Mouse (Mus musculus): ENCODE data around the gene Arhgef28. TPM values are rescaled to one million over a fixed set of nuclear protein-coding genes. Genes with fewer than 3 reads are reported as not detected.

The Arhgef28 gene
- total RNA-seq, 2 experiments from 2014 or later: 90.3 to 90.9 TPM

- no peak for DNase-seq (ENCODE audit: extremely low spot score in 1 of 2, low spot score in 1 of 2)
Observed at GRCm38 (mm10) chr13:97986691-97987090, 219.5 kb downstream of the Arhgef28 start.

- DNase-seq (ENCODE audit: extremely low spot score in 1 of 2, low spot score in 1 of 2): no peak
Observed at GRCm38 (mm10) chr13:97977104-97977503, 229.1 kb downstream of the Arhgef28 start.

GRCm38 (mm10) chr13:97976642-97977041 lies 229.6 kb downstream of the Arhgef28 start:
- DNase-seq (ENCODE audit: extremely low spot score in 1 of 2, low spot score in 1 of 2): no peak

DNA sequence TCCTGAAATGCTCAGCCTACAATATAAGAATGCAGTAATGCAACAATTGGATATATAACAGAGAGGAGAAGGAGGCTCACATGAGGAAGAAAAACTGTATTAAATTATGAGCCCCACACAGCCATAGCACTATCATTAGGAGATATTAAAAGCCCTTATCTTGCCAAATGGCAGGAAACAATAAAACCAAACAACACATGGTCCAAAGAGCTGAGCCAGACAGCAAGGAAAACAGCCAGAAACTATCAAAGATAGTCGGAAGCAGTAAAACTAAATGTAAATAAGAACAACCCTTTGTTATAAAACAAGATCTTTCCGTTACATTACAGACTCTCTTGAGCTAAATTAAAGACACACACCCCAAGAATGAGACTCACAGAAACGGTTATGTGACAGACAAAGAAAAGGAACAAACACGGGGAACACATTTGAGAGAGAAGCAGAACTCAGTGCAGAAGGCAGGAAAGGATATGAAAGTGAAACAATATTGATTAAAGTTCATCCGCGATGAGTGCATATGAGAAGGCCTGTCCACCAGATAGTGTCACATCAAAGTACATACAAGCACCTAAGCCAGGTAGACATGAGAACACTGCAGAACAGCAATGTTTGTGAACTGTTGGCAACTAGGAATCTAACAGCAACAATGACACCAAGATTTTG lies 231.6 kb downstream of the Arhgef28 start:
- no peak for DNase-seq (ENCODE audit: extremely low spot score in 1 of 2, low spot score in 1 of 2)

- no peak for DNase-seq (ENCODE audit: extremely low spot score in 1 of 2, low spot score in 1 of 2)
Observed at GRCm38 (mm10) chr13:97973915-97974314, 232.3 kb downstream of the Arhgef28 start.

DNA sequence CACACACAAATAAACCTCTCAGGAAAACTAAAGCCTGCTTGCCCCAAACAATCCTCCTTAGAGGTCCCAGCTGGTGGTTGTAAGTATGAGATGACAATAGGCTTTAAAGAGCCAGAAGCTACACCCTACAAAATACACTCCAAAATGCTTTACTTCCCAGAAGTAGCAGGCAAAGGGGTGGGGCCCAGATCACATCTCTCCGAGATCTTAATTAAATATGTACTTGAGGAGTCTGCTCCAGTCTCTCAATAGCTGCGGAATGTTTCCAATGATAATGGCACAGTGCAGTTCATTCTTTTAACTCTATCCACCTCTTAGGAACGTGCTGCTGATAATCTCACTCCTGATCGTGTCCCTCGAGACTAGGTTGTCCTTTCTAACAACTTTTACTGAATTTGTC lies 240.2 kb downstream of the Arhgef28 start:
- no peak for DNase-seq (ENCODE audit: extremely low spot score in 1 of 2, low spot score in 1 of 2)

- DNase-seq (ENCODE audit: extremely low spot score in 1 of 2, low spot score in 1 of 2): no peak
Observed at GRCm38 (mm10) chr13:97964892-97965424, 241.3 kb downstream of the Arhgef28 start.

GRCm38 (mm10) chr13:97960142-97960541 lies 246.1 kb downstream of the Arhgef28 start:
- DNase-seq (ENCODE audit: extremely low spot score in 1 of 2, low spot score in 1 of 2): no peak

DNA sequence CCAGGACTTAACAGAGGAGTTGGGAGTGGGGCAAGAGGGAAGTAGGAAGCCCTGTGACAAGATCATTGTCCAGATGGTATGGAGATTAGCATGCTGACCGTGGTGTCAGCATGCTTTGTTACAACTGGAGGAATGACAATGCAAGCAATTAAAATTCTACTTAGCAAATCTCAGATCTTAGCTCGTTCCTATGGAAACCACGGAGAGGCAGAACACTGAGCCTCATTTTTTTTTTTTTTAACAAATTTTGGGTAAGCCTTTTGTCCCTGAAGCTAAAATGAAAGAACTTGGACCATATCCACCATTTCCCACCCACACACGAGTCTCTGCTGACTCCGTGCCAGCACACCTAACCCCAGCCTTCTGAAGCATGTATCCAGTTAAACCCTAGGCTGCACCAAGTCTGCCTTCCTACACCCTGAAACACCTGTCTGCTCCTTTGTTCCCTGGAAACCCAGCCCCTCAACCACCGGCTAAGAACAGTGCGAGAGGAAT lies 246.8 kb downstream of the Arhgef28 start:
- no peak for DNase-seq (ENCODE audit: extremely low spot score in 1 of 2, low spot score in 1 of 2)

DNA sequence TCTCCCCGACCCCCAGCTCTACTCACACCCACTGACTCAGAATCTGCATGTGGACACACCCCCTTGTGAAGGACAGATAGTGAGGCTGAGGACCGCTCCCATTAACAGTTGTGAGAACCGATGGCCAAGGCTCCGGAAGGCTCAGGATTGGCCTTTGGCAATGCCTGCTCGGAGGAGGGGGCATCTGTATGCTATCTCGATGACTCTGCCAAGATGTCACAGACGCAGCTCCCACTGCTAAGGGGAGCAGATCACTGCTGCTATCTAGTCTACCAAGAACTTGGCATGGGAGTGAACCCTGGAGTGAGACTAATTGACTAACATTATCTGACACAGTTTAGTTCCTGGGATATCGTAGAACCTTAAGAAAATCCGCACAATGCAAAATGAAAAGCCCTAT lies 250.5 kb downstream of the Arhgef28 start:
- DNase-seq (ENCODE audit: extremely low spot score in 1 of 2, low spot score in 1 of 2): no peak

- no peak for DNase-seq (ENCODE audit: extremely low spot score in 1 of 2, low spot score in 1 of 2)
Observed at GRCm38 (mm10) chr13:97954956-97955496, 251.2 kb downstream of the Arhgef28 start.

- no peak for DNase-seq (ENCODE audit: extremely low spot score in 1 of 2, low spot score in 1 of 2)
Observed at GRCm38 (mm10) chr13:97954051-97954450, 252.2 kb downstream of the Arhgef28 start.

DNA sequence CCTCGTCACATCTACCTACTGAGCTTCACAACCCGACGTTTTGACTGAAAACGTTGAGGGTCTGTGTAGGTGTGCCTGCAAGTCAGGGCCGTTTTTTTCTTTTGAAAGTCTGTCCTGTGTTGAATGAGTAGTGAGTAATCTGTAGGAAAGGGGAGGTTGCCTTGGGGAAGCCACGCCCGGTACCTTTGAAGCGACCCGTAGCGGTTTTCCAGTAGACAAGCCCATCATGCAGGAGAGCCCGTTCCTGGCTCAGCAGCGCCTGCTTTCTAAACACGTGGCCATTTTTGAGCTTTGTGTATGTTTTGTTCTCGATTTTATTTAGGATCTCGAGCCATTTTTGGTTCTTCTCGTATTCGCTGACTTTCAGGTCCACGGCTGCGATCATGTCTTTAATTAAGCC lies 252.7 kb downstream of the Arhgef28 start:
- no peak for DNase-seq (ENCODE audit: extremely low spot score in 1 of 2, low spot score in 1 of 2)

- no peak for DNase-seq (ENCODE audit: extremely low spot score in 1 of 2, low spot score in 1 of 2)
Observed at GRCm38 (mm10) chr13:97948856-97949255, 257.4 kb downstream of the Arhgef28 start.

- no peak for DNase-seq (ENCODE audit: extremely low spot score in 1 of 2, low spot score in 1 of 2)
Observed at GRCm38 (mm10) chr13:97947598-97947997, 258.6 kb downstream of the Arhgef28 start.

DNA sequence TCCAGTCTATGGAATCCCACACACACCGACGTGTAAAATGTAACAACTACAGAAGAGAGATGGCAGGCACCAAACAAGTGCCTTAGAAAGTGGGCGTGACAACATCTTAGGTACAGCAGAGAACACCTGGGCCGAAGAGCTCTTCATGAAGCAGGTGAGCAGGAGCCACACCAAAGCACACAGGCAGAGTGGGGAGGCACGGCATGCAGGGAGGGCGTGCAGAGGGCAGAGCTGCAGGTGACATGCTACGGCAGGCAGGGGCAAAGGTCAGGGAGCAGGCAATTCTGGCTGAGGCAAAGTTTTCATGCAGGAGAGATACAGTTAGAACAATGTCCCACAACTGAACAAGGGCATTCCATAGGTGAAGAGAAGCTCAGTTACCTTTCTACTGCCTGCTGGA lies 259.8 kb downstream of the Arhgef28 start:
- DNase-seq (ENCODE audit: extremely low spot score in 1 of 2, low spot score in 1 of 2): no peak

- no peak for DNase-seq (ENCODE audit: extremely low spot score in 1 of 2, low spot score in 1 of 2)
Observed at GRCm38 (mm10) chr13:97941909-97942680, 264.1 kb downstream of the Arhgef28 start.

GRCm38 (mm10) chr13:97941099-97941498 lies 265.1 kb downstream of the Arhgef28 start:
- no peak for DNase-seq (ENCODE audit: extremely low spot score in 1 of 2, low spot score in 1 of 2)

GRCm38 (mm10) chr13:97939433-97940160 lies 266.6 kb downstream of the Arhgef28 start:
- no peak for DNase-seq (ENCODE audit: extremely low spot score in 1 of 2, low spot score in 1 of 2)

GRCm38 (mm10) chr13:97938596-97939297 lies 267.5 kb downstream of the Arhgef28 start:
- peak; percentile 96 to 100 for DNase-seq (ENCODE audit: extremely low spot score in 1 of 2, low spot score in 1 of 2)

All from layer of hippocampus, postnatal 25 days (tissue).